Mouse (Mus musculus) MEL (cell line): Measurements from ENCODE around the gene Ltbp3.

Experiments
- BHLHE40 ChIP-seq: IDR thresholded peaks from 2 replicates; pipeline ENCODE4 v1.6.1; 2012; ENCODE audit warnings: low read depth, mild to moderate bottlenecking, inconsistent platforms, low read length, improper control_type of control experiment, borderline replicate concordance
- CTCF ChIP-seq, 3 experiments: IDR thresholded peaks in 2 of 3; conservative IDR thresholded peaks in 1 of 3; 2 replicates each; pipeline ENCODE4 v1.5.1; 2011 to 2012; ENCODE audit warnings: low read length in 3 of 3, low read depth in 2 of 3, mild to moderate bottlenecking in 2 of 3, improper control_type of control experiment in 1 of 3, inconsistent platforms in 1 of 3, mixed read lengths in 1 of 3, moderate library complexity in 1 of 3; ENCODE audit not compliant: control insufficient read depth in 1 of 3, insufficient read depth in 1 of 3, poor library complexity in 1 of 3, severe bottlenecking in 1 of 3
- EP300 ChIP-seq, 2 experiments: IDR thresholded peaks; 2 replicates each; pipeline ENCODE4 v1.6.1; 2011; ENCODE audit warnings: improper control_type of control experiment in 2 of 2, low read length in 2 of 2, low read depth in 1 of 2, mild to moderate bottlenecking in 1 of 2
- HCFC1 ChIP-seq: IDR thresholded peaks from 2 replicates; pipeline ENCODE4 v1.6.1; 2012; ENCODE audit warnings: low read depth, mild to moderate bottlenecking, inconsistent platforms, low read length, improper control_type of control experiment, moderate library complexity
- MAFK ChIP-seq: IDR thresholded peaks from 2 replicates; pipeline ENCODE4 v1.6.1; 2011; ENCODE audit warnings: low read depth, mild to moderate bottlenecking, low read length, improper control_type of control experiment, borderline replicate concordance
- MEF2A ChIP-seq: IDR thresholded peaks from 2 replicates; pipeline ENCODE4 v1.6.1; 2014; ENCODE audit warnings: low read depth, mild to moderate bottlenecking, inconsistent platforms, low read length, improper control_type of control experiment; ENCODE audit not compliant: poor library complexity, insufficient replicate concordance, severe bottlenecking; ENCODE audit errors: extremely low read depth
- MYB ChIP-seq: IDR thresholded peaks from 2 replicates; pipeline ENCODE4 v1.6.1; 2011; ENCODE audit warnings: mild to moderate bottlenecking, low read depth, low read length, improper control_type of control experiment
- POLR2A ChIP-seq, 2 experiments: IDR thresholded peaks; 2 replicates each; pipeline ENCODE4 v1.6.1; 2011 to 2012; ENCODE audit warnings: low read length in 2 of 2, mild to moderate bottlenecking in 2 of 2, control low read depth in 1 of 2, improper control_type of control experiment in 1 of 2, low read depth in 1 of 2, moderate library complexity in 1 of 2; ENCODE audit not compliant: control insufficient read depth in 1 of 2, insufficient read depth in 1 of 2, poor library complexity in 1 of 2
- POLR2AphosphoS2 ChIP-seq: IDR thresholded peaks from 2 replicates; pipeline ENCODE4 v1.6.1; 2011; ENCODE audit warnings: low read length, improper control_type of control experiment
- RCOR1 ChIP-seq: IDR thresholded peaks from 2 replicates; pipeline ENCODE4 v1.6.1; 2012; ENCODE audit warnings: low read depth, mild to moderate bottlenecking, inconsistent platforms, low read length, improper control_type of control experiment
- SMC3 ChIP-seq: IDR thresholded peaks from 2 replicates; pipeline ENCODE4 v1.6.1; 2011; ENCODE audit warnings: low read depth, low read length, improper control_type of control experiment
- TAL1 ChIP-seq: IDR thresholded peaks from 2 replicates; pipeline ENCODE4 v1.6.1; 2012; ENCODE audit warnings: mild to moderate bottlenecking, inconsistent platforms, low read length, moderate library complexity, mixed read lengths
- TBP ChIP-seq: IDR thresholded peaks from 2 replicates; pipeline ENCODE4 v1.8.0; 2011; ENCODE audit warnings: low read depth, low read length, improper control_type of control experiment
- TCF12 ChIP-seq: IDR thresholded peaks from 2 replicates; pipeline ENCODE4 v1.6.1; 2014; ENCODE audit warnings: low read depth, mild to moderate bottlenecking, inconsistent platforms, low read length, improper control_type of control experiment, moderate library complexity

DNA sequence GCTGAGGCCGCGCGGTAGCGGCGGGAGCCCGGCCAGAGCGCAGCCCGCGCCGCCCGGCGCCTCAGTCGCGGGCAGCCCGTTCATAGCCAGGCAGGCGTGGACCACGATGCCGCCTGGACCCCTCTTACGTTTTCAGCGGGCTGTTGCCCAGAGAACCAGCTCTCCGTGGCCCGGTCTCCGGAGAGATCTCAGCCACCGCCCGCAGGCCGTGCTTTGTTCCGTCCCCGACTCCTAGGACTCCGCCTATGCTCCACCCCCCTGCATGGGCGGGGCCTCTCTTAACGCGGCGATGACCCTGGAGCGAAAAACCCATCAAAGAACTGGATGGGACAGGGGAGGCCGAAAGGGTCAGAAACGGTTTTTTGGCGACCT lies 11.3 kb upstream of the Ltbp3 start, which contains the start of gene Fam89b:
- TF ChIP-seq BHLHE40 (no peak), MEF2A (no peak), TCF12 (peak; percentile 44; the same call in 1 of the 2 replicates), CTCF (IDR thresholded peaks at IDR 0.05 in 2 of 3, conservative IDR thresholded peaks at IDR 0.05 in 1 of 3; ENCODE audit: control insufficient read depth in 1 of 3, insufficient read depth in 1 of 3, low read depth in 2 of 3, low read length in 3 of 3, poor library complexity in 1 of 3, severe bottlenecking in 1 of 3) (no peak), SMC3 (peak; percentile 17; the same call in 1 of the 2 replicates), EP300 (IDR thresholded peaks at IDR 0.05; ENCODE audit: low read depth in 1 of 2, low read length in 2 of 2) (no peak), POLR2A (IDR thresholded peaks at IDR 0.05; ENCODE audit: control insufficient read depth in 1 of 2, insufficient read depth in 1 of 2, low read depth in 1 of 2, low read length in 2 of 2, poor library complexity in 1 of 2) (peak; percentile 77 to 87; a peak in 3 of 4 replicates), POLR2AphosphoS2 (peak; percentile 99), TBP (peak; percentile 58), MAFK (no peak), HCFC1 (peak; percentile 72), RCOR1 (no peak), MYB (no peak), TAL1 (no peak)
